Mouse (Mus musculus) frontal cortex, postnatal 36 days (tissue): ENCODE data around the gene Zbtb17.
A peak's percentile ranks its signal among the peaks of the same experiment; 100 is the strongest.

Experiments used
- DNase-seq, 2 experiments: peaks; one replicate each; pipeline ENCODE4 v3.0.0; 2022; ENCODE audit warnings: low spot score in 2 of 2

Gene Zbtb17

DNA sequence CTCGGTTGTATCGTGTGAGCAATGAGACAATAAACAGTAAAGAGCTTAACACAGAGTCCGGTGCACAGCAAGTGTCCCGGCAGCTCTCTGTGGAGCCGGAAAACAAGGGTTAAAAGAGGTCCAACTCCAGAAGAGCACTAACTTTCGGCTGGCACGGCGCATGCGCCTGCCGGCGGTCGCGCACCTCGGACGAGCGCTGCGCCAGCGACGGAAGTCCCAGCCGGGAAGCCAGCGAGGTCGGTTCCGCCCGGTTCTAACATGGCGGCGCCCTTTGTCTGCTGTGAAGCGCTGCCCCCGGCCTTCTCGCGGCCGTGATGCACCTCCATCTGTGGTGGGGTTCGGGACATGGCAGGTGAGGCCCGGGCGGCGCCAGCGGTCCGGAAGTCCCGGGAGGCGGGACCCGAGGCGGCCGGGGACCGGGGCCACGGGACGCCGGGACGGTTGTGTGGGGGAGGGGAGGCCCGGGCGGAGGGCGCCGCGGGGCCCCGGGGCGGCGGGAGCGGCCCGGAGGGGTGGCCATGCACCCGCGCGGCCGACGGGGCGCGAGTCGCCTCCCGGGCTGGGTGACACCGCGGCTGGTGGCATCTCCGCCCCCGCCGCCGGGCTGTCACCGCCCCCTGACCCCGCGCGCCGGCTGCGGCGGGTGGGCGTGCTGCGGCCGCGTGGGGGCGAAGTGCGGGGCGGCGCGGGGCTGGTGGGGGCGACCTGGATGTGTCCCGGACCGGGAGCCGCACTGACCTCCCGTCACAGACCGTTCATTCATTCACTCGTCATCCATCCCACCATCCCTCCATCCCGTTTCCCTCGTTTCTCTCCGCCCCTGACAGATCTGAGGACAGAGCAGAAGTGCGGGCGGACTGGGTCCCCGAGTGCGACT, at the start of gene Zbtb17:
TSS of gene Zbtb17 (plus strand) at position 204 of the 877 bp plus-strand sequence.
- DNase-seq = peak; percentile 87

DNA sequence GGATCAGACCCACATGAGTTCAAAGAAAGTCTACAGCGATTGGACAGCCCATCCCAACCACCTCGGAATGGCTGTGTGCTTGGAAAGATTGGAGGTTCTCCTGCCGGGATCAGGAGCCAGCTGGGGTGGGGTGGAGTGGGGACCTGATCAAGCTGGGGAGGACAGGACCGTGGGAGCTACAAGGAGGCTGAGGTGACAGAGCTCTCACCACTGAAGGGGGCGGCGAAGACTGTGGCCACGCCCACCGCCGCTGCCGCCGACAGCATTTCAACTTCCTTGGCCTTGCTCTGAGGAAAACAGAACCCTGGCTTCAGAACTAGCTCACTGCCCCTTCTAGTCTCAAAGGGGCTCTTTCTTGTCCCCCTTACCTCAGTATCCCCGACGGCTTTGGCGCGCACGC, 49.7 kb upstream of the Zbtb17 start:
- no peak for DNase-seq

DNA sequence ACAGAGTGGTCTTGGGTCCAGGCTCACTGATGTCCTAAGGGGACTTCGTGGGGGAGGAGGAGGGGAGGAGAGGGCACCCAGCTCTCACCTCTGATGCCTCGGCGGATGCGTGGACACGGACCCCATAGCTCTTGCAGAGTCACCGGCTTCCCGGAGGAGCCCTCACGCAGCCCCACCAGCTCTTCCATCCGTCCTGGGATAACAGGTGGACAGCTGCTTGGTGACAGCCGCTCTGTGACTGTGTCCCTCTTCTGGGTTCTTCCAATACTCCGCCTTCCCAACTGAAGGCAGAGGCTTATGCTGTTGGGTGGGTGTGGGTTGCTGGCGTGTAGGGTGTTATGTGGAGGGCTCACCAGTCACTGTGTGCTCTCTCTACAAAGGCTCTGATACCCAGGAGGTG, 46.6 kb upstream of the Zbtb17 start:
- no peak for DNase-seq

DNA sequence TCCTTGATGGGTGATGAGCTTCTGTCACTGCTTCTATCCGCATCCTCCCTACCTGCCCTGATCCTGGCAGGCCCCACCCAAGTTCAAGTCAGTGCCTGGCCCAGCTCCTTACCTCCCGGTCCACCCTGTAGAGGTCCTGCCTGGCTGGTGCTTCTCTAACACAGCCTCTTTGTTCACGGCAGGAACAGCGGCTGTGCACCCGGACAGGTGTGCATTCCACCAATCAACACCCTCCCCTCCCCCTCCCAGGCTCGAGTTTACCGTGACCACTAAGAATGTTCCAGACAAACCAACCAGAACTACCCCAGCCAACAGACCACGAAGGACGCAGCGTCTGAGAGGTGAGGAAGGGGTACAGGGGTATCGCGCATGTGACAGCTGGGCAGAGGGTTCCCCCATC, 45.9 kb upstream of the Zbtb17 start, which contains the start of gene Clcnka:
TSS of gene Clcnka (minus strand) at position 180 of the 400 bp plus-strand sequence.
- no peak for DNase-seq

DNA sequence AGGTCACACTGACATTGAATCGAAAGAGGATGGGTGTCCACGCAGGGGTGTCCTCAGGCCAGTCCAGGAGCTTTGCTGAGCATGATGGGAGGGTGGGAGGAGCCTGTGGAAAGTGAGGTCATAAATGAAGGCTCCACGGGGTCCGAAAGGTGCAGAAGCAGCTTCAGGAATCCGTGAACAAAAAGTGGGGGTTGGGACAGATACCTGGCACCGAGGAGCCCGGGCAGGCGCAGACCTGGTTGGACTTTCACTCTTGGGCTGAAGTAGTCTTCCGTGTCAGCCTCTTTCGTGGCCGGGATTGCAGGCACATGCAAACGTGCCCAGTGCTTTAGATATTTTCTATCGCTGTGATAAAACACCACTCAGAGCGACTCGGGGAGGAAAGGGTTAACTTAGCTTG, 44.3 kb upstream of the Zbtb17 start:
- no peak for DNase-seq

DNA sequence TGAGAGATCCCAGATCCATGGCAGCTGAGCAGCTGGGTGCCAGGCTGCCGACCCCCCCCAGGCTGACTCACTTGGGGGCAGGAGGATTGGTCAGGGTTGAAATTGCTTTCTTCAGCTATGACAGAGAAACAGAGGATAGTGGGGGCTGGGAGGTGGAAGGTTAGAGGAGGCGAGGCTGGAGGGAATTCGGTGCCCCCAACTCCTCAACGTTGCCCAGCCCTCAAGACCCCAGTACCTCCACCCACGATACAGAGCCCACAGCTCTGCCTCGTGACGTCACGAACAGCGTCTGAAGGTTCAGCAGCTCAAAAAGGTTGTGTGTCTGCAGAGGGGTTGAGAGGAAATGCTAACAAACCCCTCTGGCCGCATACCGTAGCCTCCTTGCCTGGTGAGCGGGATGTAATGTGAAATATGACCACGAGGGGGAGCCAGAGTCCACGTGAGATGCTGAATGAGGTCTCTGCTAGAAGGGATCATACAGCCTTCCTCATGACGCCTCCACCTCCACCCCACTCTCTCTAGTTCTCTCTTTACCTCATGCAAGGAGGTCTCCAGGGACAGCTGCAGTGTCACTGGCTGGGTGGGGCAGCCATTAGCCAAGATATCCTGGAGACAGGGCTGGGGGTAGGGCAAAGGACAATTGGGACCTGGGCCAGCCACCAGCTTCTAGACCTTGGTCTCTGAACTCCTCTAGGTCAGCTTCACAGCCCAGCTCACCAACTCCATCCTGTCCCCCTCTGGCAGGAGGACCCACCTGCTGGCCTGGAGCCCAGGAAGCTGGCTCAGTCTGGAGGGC, 39.7 kb upstream of the Zbtb17 start:
- DNase-seq = peak; percentile 93

DNA sequence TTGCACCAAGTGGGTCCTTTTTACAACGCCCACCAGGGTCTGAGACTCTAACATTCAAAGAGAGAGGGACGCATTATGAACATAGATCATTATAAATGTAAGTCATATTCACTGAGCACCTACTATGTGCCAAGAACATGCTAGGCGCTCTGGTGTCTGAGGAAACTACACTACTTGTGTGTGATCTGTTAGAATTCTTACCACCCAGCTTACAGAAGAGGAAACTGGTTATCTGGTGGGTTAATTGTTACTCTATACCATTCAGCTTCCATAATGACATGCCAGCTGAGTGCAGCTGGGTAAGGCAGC, 39.2 kb upstream of the Zbtb17 start:
- no peak for DNase-seq

DNA sequence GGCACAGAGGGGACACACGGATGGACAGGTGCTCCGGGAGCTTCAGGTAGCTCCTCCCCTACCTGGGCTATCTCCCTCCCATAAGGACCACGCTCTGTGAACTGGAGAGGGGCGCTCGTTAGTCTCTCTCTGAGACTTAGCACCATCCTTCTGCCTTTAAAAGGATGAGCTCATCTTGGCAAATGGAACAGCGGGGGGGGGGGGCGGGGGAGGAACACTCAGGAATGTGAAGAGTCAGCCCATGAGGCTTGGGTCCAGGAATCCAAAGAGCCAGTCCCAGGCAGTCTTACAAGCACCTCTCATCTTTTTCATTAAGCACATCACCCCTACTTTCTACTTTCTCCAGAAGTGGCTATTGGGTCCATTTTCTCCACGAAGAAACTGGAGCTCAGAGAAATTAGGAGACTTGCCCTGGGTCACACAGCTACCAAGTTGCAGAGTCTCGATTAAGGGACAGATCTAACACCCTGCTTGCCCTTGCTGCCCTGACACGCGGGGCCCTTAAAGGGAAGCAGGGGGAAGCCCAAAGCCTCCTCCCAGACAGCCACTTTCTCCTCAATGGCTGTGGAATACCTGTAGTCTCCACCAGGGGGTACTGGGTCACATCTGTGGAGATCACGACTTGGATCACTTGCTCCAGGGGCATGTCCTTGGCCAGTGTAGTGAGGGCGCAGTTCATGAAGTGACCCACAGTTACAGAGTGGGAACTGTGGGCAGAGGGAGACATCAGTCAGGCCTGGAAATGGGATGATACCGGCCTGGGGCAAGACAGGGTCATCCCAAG, 37.7 kb upstream of the Zbtb17 start:
- no peak for DNase-seq

DNA sequence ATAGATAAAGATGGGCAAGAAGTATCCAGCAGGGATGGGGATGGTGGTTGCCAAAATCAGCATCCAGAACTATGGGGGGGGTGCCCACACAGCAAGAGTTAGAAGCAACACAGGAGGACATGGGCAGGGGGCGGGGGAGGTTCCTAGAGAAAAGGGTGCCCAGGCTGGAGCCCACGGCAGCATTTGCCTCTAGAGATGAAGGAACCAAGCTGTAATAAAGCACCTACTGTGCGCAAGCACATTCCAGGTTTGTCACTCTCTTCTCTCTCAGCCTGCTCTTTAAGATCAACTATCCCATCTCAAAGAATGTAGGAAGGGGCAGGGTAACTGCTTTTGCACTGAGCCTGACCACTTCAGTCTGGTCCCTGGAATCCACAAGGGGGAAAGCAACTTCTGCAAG, 35.9 kb upstream of the Zbtb17 start:
- DNase-seq = no peak

DNA sequence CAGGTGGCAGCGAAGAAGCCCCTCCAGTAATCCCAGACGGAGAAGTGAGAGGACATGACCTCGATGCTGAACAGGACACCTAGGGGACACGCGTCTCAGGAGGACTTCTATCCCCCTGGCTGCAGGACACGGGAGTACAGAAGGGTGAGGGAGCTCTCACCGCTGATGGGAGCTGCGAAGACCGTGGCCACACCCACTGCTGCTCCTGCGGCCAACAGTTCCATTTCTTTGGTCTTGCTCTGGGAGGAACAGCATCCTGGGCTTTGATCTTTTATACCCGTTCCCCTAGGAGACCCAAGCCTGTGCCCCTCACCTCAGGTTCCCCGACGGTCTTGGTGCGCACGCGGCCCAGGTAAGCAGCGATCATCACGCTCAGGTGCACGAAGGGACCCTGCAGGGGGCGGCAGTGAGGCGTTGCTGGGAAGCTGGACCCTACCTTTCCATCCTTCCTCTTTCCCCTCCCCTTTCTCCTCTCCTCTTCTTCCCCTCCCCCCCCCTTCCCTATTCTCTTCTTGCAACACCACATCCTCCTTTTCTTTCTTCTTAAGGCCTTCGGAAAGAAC, 32.9 kb upstream of the Zbtb17 start:
- no peak for DNase-seq

DNA sequence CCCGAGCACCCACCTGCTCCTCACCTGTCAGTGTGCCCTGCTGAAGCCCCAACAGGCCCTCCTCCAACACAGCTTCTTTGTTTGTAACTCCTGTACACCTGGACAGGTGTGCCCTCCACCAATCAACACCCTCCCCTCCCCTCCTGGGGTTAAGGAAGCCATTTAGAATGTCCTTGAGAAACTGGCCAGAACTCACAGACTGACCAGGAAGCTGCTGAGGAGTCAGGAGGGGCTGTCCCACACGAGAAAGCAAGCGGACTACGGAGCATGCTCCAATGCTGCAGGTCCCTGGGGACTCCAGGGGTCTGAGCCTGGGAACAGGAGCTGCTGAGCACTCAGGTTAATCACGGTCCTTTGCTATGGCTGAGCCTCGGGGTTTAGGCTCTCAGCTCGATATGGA, 28.5 kb upstream of the Zbtb17 start, which contains the start of gene Clcnkb:
TSS of gene Clcnkb (minus strand) at position 91 of the 400 bp plus-strand sequence.
- no peak for DNase-seq

DNA sequence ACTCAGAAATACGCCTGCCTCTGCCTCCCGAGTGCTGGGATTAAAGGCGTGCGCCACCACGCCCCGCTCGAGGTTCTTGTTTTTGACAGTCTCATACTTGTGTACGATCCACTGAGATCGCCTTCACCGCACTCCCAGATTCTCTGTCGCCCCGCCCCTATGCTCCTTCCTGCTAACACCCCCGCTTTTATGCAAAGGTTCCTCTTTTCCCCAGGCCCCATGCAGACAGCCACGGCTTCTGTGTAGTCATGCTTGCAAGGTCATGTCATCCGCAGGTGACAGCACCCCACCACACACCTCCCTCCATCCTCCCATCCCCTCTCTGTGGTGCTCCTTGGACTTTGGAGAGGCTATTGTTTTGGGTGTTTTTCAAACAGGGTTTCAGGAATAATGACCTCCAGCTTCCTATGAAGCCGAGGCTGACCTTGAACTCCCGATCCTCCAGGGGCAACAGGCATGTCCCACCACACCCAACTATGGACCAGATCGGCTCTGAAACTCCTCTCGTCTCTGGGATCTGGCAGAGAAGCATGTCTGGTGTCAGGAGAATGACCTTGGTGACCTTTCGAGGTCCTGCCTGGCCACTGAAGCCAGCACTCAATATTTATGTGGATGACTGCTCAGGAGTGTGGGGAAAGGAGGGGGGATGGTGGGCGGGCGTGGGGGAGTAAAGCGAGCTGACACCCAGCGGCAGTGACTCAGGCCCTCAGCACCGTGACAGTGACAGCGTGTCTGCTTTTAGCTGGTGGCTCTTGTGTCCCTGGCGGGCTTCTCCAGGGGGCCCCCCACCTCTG, 24.9 kb upstream of the Zbtb17 start:
- no peak for DNase-seq

DNA sequence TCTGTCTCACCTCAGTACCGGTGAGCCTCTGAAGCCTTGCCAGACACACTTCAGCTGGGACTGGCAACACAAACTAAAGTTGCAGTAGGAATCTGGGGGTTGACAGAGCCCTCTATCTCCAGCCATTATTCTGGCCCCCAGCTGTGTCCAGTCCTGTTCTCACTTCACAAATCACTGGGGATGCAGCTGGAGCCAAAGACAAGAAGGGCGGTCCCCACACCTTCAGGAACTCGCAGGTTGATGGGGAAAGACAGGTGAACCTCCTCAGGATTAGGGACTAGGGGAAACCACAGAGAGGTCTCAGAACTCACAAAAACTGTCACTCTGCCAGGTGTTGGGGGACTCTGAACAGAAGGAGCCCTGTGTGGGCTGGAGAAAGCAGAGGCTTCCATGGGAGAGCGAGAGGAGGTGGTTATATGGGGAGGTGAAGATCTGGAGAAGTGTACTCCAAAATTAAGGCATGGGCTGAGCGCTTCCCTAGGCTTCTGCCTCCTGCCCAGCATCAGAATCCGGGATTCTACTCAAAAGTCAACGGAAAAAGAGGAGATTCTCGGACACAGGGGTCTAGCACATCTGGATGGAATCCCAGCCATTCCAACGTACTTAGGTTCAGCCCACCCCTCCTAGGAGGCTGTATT, 24.1 kb upstream of the Zbtb17 start, which contains the start of gene Hspb7:
TSS of gene Hspb7 (plus strand) at position 588 of the 638 bp plus-strand sequence.
- no peak for DNase-seq

DNA sequence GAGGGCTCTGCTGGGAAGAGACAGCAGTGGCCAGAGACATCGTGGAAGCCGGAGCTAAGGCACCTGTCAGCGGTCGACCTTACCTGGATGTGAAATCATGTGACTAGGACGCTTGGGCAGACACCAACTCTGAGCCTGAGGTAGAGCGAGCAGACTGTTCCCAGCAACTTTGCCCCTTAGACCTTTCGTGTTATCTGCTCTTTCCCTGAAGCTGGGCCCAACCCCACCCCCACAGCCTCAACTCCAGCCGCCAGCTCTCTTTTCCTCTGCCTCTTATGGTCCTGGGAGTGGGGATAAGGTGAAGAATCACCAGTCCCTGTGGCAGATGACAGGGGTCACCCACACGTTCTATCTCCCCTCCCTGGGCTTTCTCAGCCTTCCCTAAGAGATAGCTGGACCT, 23.6 kb upstream of the Zbtb17 start:
- no peak for DNase-seq

DNA sequence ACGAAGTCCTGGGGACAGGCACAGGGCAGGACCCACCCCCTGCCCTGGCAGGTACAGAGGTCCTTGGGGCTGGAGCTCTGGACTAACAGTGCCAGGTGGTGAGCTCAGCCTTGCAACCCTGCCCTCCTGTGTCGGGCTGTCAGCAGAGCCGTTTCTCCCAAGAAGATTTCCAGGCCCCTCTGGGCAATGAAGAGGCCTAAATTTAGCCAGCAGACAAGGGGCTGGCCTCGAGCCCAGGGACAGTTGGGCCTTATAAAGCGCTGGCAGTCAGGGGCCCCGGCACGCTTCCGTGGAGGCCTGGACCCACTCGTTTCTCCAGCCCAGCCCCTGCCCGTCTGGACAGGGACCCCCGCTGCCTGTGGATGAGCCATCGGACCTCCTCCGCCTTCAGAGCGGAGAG, 23.0 kb upstream of the Zbtb17 start:
- DNase-seq = no peak

DNA sequence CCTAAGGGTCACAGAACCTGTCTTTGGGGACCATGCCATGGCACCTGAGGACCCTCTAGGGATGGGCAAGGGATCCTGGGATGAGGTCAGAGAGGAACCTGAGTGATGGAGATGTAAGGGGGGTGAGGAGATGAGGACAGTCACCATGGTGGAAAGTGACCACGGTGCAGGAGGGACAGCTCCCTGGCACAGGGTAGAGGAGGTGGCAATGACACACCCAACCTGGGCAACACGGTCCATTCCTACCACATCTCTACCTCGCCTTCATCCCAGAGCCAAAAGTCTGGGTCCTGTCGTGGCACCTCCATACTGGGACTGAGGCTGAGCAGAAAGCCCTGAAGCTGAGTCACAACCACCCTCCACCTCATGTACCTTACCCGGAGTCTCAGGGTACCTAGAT, 21.6 kb upstream of the Zbtb17 start:
- no peak for DNase-seq

DNA sequence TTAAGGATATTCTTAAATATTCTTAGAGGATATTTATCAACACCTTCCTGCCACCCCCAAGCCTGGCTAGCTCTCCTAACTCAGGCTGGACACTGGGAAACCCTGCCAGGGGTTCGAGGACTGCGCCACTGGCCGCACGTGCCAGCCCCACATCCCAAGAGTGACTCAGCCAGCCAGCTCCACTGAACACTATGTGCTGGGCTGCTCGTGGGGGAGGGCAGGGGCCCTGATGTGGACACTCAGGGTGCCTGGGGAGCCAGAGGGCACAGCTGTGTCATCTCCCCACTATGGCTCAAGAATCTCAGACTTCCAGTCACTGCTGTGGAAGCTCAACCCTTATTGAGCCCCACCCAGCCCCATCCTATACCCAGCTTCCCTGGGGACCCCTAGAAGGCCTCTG, 21.2 kb upstream of the Zbtb17 start:
- DNase-seq = no peak

DNA sequence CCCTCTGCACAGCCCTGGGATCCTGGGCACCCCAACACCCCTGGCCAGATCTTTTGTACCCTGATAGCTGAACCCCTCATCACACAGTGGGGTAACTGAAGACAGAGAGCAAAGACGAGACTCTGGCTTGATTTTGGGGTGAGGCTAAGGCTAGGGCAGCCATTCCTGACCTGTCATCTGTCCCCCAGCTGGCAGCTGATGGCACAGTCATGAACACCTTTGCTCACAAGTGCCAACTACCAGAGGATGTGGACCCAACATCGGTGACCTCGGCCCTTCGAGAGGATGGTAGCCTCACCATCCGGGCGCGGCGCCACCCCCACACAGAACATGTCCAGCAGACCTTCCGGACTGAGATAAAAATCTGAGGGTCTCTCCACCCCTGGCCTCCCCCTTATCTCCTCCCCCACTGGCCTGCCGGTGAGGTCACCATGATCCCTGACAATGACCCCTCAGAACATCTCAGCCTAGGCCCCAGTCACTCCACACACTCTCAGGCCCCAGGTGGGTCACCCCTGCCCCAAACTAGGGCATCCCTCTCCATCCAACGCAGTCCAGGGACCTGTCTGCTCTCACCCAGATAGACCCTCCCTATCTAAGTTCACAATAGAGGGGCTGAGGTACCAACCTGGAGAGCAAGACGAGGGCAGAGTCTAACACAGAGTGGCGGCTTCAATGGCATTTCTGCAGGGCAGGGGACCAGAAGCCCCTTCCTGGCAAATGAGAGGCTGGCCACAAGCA, 20.6 kb upstream of the Zbtb17 start:
- DNase-seq = no peak
